Mouse (Mus musculus) T-helper 1 cell (primary cell): ENCODE results near the gene Trp53bp2.

Experiments
- in situ Hi-C: fragments of 300-600 bp; cut with MboI, MseI; formaldehyde crosslinking; loops from one replicate; pipeline ENCODE4 v1.15.1; 2025; ENCODE audit warnings: high pct_unique_total_duplicates

The Trp53bp2 gene

DNA sequence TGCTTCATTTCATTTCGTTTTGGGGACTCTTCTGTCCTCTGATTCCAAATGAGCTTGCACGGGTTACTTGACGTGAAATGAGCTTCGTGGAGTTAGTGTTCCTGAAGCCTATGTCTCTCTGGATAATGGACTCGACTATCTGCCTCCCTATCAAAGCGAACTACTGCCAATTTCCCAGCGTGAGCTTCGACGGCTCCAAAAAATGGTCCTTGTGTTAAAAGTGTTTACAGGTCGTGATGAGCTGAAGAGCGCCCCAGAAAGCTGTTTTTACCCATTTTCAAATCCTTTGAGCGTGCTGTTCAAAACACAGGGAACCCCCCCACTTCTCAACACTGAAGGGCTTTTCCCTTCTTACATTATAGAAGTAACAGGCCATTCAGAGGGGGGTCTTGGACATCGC, 729 bp upstream of the Trp53bp2 start:
- in situ Hi-C loops: no loop called here

DNA sequence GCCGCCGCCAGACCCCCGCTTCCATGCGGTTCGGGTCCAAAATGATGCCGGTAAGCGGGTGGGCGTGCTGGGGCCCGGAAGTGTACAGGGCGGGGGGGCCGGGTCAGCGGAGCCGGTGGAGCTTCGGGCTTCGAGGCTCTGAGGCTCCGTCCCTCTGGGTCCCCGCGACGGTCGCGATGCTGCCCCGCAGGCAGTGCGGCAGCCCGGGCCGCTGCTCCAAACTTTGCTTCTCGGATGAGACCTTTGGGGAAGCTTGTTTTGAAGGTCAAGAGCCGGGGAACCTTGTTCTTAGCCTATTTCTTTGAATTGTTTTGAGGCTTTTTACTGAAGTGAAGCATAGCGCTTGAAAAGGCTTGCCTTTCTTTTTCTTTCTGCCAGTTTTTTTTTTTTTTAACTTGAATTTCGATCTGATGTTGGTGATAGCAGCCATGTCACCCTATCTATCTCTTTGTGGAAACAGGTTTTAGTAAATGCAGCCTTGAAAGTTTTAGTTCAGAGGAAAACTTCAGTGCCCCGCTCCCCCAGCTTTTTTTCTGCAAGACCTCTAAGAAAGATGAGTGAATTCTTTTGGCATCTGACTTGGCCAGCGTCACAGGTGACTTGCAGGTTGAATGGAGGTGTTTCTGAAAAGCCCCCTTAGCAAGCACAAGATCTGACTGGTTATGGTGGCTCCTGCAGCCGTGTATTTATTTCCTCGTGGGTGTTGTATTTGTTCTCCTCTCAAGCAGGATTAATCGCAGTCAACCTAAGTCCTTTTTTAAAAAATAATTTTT, 615 bp downstream of the Trp53bp2 start:
- in situ Hi-C loops: no loop called here

GRCm38 (mm10) chr1:182412586-182413270, 3.8 kb downstream of the Trp53bp2 start:
- in situ Hi-C loops: no loop called here

DNA sequence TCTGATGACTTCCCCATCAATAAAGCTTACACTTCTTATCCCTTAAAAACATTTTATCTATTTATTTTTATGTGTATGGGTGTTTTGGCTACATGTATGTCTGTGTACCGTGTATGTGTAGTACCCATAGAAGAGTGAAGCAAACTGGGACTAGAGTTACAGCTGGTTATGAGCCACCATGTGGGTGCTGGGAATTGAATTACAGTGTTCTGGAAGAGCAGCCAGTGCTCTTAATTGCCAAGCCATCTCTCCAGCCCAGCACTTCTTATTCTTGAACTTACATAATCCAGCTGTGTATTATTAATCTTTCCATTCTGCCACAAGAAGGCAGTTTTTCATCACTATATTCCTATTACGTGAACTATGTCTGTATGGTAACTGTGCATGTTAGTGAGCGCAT, 10.5 kb downstream of the Trp53bp2 start:
- in situ Hi-C loops: no loop called here

GRCm38 (mm10) chr1:182424274-182424673, 15.3 kb downstream of the Trp53bp2 start:
- in situ Hi-C loops: no loop called here

DNA sequence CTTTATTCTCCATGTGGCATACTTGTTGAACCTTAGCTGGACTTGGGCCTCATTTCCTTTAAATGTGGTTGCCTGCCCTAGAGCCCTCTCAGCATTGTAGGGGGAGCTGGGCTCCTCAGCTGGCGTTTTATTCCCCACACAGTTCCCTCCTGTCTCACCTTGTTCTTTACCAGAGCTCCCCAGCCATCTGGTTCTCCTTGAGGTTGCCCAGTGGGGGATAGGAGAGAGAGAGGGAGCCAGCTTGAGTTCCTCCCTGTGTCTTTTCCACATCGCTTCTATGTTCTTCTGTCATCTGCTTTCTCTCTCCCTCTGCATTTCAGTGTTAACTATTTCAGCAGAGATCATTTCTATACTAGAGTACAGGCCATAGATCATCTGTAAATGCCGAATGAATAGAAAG, 16.2 kb downstream of the Trp53bp2 start:
- in situ Hi-C loops: no loop called here

- in situ Hi-C loops: no loop called here
Measured at GRCm38 (mm10) chr1:182426444-182426843, 17.5 kb downstream of the Trp53bp2 start.

- in situ Hi-C loops: no loop called here
Measured at GRCm38 (mm10) chr1:182427426-182427825, 18.5 kb downstream of the Trp53bp2 start.

DNA sequence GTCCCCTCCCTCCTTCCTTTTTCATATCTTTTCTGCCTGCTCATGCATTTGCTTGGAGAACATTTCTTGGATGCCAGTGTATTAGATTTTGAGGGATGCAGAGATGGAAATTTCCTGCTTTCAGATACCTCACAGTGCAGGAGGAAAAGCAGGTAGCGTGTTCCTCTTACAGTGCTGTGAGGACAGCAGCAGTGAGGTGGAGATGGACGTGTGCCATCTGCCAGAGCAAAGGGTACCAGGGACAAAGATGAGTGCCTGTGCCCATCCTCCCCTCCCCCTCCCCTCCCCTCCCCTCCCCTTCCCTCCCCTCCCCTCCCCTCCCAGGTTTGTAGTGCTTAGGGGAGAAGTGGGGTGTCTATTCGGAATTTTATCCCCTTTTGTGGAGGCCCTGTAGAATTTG, 20.9 kb downstream of the Trp53bp2 start:
- in situ Hi-C loops: no loop called here

DNA sequence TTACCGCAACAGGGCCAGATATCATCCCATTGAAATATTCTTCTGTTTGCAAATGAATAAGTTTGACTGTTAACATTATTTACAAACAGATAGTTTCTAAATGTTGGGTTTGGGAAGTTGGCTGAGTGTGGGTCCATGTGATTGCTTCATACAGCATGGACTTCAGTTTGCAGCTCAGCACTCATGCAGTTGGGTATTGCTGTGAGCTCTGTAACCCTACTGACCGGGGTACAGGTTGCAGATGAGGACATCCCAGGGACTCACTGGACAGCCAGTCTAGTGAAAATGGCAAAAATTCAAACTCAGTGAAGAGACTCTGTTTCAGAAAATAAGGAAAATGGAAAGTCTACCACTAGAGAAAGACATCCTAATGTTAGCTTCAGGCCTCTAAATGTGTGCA, 21.7 kb downstream of the Trp53bp2 start:
- in situ Hi-C loops: no loop called here

- in situ Hi-C loops: no loop called here
Measured at GRCm38 (mm10) chr1:182432059-182432458, 23.1 kb downstream of the Trp53bp2 start.

- in situ Hi-C loops: no loop called here
Measured at GRCm38 (mm10) chr1:182436746-182437145, 27.8 kb downstream of the Trp53bp2 start.

DNA sequence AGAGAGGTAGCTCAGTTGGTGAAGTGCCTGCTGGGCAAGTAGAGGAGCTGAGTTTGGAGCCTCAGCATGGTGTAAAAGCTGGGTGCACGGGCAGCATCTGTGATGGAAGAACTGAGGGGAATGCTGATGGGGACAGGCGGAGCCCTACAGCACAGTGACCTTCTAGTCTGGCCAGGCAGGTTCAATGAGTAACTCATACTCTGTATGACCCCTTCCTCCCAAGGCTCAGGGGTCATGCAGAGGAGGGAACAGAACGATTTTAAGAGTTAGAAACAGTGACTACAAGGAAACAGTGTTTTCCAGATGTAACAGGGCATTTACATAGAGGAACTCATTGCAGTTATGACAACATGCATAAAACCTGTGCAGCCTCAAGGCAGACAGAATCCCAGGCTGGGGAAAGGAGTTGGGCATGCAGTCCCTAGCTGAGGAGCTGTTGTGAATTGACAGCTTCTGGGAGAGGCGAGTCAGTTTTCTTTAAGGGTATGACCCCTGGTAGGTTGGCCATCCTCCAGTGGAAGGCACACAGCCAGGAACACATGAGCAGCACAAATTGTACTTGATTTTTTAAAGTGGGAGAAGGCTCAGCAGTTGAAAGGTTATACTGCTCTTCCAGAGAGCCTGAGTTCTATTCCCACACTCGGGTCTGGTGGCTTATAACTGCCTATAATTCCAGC, 30.7 kb downstream of the Trp53bp2 start:
- in situ Hi-C loops: loop anchor here (5.0 kb wide), 1 partner anchor 763 kb away; no protein-coding TSS in a partner anchor

DNA sequence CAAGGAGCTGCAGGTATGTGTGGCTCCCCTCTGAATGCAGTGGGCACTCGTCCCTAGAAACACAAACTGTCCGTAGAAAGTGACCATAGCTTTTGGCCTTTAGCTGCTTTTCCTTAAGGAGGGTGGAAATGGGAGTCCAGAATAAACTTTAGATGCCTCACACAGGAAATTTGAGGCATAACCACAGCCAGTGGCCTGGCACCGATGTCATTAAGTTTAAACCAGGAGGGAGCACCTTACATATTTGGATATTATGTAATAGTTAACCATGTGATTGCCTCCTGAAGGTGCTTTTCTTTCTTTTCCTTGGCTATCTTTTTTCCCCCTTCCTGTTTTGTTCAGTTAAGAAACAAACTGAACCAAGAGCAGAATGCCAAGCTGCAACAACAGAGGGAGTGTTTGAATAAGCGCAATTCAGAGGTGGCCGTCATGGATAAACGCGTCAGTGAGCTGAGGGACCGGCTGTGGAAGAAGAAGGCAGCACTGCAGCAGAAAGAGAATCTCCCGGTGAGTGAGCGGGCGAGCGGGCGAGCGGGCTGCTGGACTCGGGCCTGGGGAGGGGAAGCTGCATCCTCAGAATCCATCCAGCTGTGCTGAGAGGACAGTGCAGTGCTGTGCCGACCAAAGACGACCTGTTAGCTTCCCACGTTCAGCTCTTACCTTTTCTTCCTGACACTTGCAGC, 33.0 kb downstream of the Trp53bp2 start:
- in situ Hi-C loops: loop anchor here (5.0 kb wide), 1 partner anchor 760 kb away; no protein-coding TSS in a partner anchor

GRCm38 (mm10) chr1:182444116-182444515, 35.1 kb downstream of the Trp53bp2 start:
- in situ Hi-C loops: loop anchor here (5.0 kb wide), 1 partner anchor 758 kb away; no protein-coding TSS in a partner anchor

- in situ Hi-C loops: no loop called here
Measured at GRCm38 (mm10) chr1:182448276-182449035, 39.5 kb downstream of the Trp53bp2 start.

- in situ Hi-C loops: no loop called here
Measured at GRCm38 (mm10) chr1:182452473-182452872, 43.5 kb downstream of the Trp53bp2 start.

DNA sequence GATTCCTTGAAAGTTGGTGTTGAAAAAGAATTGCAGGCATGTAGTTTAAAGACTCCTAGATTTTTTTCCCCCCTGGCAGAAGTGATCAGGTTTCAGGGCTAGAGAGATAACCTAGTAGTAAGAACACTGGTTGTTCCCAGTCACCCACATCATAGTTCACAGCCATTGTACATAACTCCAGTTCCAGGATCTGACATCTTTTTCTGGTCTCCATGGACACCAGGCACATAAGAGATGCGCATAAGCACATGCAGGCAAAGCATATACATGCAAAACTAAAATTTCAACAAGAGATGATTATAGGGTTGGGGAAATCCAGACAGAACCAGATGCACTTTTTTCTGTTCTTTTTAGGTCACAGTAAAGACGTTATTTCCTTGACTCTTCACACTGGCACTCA, 46.1 kb downstream of the Trp53bp2 start:
- in situ Hi-C loops: no loop called here

DNA sequence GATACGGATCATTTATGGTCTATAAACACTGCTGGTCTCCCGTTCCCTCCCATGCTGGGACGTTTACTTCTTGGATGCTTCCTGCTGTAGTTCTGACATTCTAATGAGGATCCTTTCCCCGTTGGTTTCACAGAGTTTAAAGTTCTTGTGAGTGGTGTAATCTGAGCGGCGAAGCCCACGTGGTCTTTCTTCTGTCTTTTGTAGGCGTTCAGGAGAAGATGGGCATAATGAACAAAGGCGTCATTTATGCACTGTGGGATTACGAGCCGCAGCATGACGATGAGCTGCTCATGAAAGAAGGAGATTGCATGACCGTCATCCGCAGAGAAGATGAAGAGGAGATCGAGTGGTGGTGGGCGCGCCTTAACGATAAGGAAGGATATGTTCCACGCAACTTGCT, 49.6 kb downstream of the Trp53bp2 start:
- in situ Hi-C loops: no loop called here

- in situ Hi-C loops: no loop called here
Measured at GRCm38 (mm10) chr1:182459436-182459835, 50.5 kb downstream of the Trp53bp2 start.
